Mouse (Mus musculus): ENCODE measurements at regions not wholly inside any gene's neighbourhood (a gene's known extent, or its start where the extent isn't known, plus 50 kb on each side); places are given as distances from the start of the nearest gene placed in this dataset.

GRCm38 (mm10) chr7:119250381-119250780, 66.0 kb upstream of the Gpr139 start:
- no peak for DNase-seq (ENCODE audit: low read depth, low spot score)

- DNase-seq (ENCODE audit: low read depth, low spot score) = no peak
Observed at GRCm38 (mm10) chr7:119244785-119245184, 60.4 kb upstream of the Gpr139 start.

GRCm38 (mm10) chr7:119236343-119236742, 51.9 kb upstream of the Gpr139 start:
- DNase-seq (ENCODE audit: low read depth, low spot score) = no peak
